Mouse (Mus musculus) retina, adult 2 months (tissue): ENCODE data around the gene Fuom.

Source experiments
- DNase-seq: peaks from one replicate; pipeline ENCODE4 v3.0.0-alpha.2; 2012; ENCODE audit warnings: low read depth, low spot score

Gene Fuom

DNA sequence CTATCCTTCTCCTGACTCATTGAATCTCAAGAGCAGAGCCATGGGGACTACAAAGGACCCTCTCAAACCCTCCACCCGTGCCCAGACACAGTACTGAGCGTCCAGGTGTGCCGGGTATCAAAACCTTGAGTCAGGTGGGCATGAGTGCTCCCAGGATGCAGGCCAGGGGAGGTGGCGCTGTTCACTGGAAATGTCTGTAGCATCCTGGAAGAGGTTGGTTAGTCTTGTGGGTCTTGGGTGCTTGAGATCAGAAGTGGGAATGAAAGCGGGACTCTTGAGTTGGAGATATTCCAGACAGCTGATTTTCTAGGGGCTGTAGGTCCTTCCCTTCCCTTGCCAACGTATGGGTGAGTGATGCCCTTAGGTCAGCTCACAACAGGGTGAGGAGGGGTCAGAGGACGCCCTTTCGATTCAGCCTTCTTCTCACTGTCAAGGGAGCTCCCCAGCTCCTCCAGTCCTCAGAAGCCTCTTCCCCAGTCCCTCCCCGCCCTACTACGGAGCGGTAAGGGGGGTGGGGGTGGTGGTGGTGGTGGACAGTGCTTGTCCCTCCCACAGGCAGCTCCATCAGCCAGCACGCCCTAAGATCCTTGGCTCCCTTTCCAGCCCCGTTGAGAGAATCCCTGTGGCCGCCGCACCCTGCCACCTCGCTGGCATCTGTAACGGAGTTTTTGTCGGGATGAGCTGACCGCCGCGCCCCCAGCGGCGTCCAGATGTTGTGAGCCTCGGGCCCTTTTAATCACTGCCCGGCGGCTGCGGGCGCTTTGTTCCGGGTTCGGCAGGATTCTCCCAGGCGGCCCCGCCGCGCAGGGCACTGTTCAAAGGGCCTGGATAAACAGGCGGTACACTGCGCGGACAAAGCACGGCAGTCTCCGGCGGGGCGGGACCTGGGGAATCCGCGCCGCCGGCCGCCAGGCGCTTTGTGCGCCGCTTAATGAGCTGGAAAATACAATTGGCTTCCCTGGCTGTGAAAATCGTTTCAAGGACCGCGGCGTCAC lies 44.5 kb downstream of the Fuom start:
- no peak for DNase-seq

DNA sequence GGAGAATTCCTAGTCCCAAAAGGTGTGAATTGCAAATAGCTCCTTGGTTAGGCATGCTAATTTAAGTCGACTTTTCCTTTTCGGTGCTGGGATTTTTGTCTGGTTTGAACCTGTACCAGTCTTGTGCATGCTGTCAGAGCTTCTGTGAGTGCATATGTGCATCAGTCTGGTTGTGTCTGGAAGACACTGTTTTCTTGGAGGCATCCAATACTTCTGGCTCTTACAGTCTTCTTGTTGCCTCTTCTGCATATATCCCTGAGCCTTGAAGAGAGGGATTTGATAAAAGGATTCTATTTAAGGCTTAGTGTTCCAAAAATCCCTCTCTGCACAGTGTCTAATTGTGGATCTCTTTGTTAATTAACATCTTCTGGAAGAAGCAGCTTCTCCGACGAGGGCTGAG lies 48.1 kb downstream of the Fuom start:
- DNase-seq: no peak

- DNase-seq: no peak
These were observed 53.0 kb downstream of the Fuom start for GRCm38 (mm10) chr7:140049115-140049689.

DNA sequence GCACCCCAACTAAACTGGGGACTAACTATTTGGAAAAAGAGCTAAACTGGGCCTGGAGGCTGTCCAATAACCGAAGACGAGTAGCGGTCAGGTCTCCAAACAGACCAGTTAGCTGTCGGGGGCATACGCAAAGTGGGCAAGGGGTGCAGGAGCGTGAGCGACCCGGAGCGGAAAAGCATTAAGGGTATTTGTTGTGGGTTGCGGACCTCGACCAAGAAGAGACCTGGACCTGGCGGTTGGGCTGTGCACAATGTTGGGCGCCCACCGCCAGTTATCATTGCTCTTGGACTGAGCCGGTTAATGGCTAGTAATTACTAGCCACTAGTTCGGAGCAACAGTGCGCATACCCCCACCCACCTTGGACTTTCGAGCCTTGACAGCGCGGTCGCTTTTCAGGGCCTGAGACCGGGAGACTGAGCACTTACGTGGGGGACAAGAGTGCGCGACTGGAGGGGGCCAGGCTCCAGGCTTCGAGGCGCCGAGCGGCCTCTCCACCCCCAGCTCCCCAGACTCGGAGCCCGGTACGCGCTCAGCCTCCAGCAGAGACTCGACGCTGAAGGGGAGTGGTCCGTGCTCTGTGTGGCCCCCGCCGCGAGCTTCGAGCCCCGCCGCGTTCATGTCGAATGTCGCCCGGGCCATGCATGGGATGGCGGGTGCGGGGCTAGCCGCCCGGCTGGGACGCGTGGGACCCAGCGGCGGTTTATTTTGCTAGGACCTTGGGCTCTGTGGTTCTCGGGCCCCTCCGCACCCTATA lies 53.7 kb downstream of the Fuom start, which contains the start of gene Msx3:
Gene Msx3, minus strand, starts transcription at position 729 of the 754 bp plus-strand sequence.
- DNase-seq: no peak

GRCm38 (mm10) chr7:140047811-140048311 lies 54.4 kb downstream of the Fuom start:
- DNase-seq: no peak
